Mouse (Mus musculus): ENCODE data around the gene Rad51c.

- TF ChIP-seq CTCF (IDR thresholded peaks at IDR 0.05; ENCODE audit: low read depth, low read length) (no peak), POLR2A (IDR thresholded peaks at IDR 0.05; ENCODE audit: insufficient read depth, low read length) (no peak), EP300 (IDR thresholded peaks at IDR 0.05; ENCODE audit: insufficient read depth, low read depth, low read length) (no peak)
Observed at GRCm38 (mm10) chr11:87444735-87445428, 40.1 kb upstream of the Rad51c start.
